Mouse (Mus musculus) megakaryocyte, embryonic 14.5 days (primary cell): ENCODE results near the gene Elf3.

Experiments
- FLI1 ChIP-seq: IDR thresholded peaks from 2 replicates; pipeline ENCODE4 v1.6.1; 2012; ENCODE audit warnings: low read length, inconsistent platforms, mixed read lengths
- GATA1 ChIP-seq: IDR thresholded peaks from 3 replicates; pipeline ENCODE4 v1.6.1; 2012; ENCODE audit warnings: mixed read lengths, low read length, inconsistent platforms, borderline replicate concordance

- no peak for TF ChIP-seq GATA1
- TF ChIP-seq FLI1 = no peak
Measured at GRCm38 (mm10) chr1:135283826-135284291, 25.5 kb upstream of the Elf3 start, which contains the start of gene Rnpep.
